Mouse (Mus musculus) liver, embryonic 14.5 days (tissue): Measurements from ENCODE around the gene Rpl36-ps4.

ENCODE experiments used
- CTCF ChIP-seq: IDR thresholded peaks from 2 replicates; pipeline ENCODE4 v1.5.1; 2016; ENCODE audit warnings: antibody characterized with exemption, low read depth, control low read depth
- EP300 ChIP-seq: IDR thresholded peaks from 2 replicates; pipeline ENCODE4 v1.6.1; 2016; ENCODE audit warnings: antibody characterized with exemption, low read depth

DNA sequence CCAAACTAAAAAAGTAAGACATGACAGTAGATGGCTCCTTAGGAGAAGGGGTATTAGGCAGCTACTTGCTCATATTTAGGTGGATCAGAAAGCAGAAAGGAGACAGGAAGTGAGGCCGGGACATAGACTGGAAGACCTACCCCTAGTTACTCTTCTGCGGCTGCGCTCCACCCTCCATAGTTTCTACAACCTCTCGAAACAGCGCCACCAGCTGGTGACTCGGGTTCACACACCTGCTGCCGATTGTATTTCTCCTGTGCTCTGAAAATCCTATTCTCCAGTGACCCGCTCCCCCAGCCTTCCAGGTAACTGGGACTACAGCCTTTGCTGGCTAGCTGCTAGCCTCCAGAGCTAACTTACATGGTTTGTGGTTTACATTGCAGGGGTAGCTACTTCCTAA, 37.5 kb downstream of the Rpl36-ps4 start:
- TF ChIP-seq CTCF (peak; percentile 42), EP300 (no peak)
